Mouse (Mus musculus) G1E (cell line): Measurements from ENCODE around the gene Rmdn3. TPM values are rescaled to one million over a fixed set of nuclear protein-coding genes. Genes with fewer than 3 reads are reported as not detected.

Experiments
- ATAC-seq: 2 replicates; pipeline ENCODE4 v1.8.0; 2016; ENCODE audit warnings: mild to moderate bottlenecking; ENCODE audit not compliant: insufficient number of reproducible peaks, poor library complexity, low FRiP score, severe bottlenecking; ENCODE audit errors: extremely low read depth
- DNase-seq: peaks from one replicate; pipeline ENCODE4 v3.0.0; 2012; ENCODE audit warnings: low spot score
- H3K27me3 ChIP-seq: 2 replicates; pipeline ENCODE4 v1.6.1; 2012; ENCODE audit warnings: mild to moderate bottlenecking, low read length, inconsistent platforms; ENCODE audit not compliant: insufficient read depth
- H3K36me3 ChIP-seq: replicated peaks from 2 replicates; pipeline ENCODE3; 2012; ENCODE audit warnings: mild to moderate bottlenecking, inconsistent platforms
- H3K4me1 ChIP-seq: 2 replicates; pipeline ENCODE4 v1.6.1; 2012; ENCODE audit warnings: low read depth, low read length, inconsistent platforms, mixed read lengths; ENCODE audit not compliant: insufficient read depth
- H3K4me3 ChIP-seq: 2 replicates; pipeline ENCODE4 v1.5.1; 2012; ENCODE audit warnings: low read depth, mild to moderate bottlenecking, inconsistent platforms, low read length, moderate library complexity, mixed read lengths
- H3K9me3 ChIP-seq: replicated peaks from 2 replicates; pipeline ENCODE4 v1.6.1; 2012; ENCODE audit warnings: inconsistent platforms
- CTCF ChIP-seq: IDR thresholded peaks from 2 replicates; pipeline ENCODE4 v1.5.1; 2012; ENCODE audit warnings: low read depth, low read length, inconsistent platforms, mixed read lengths
- GATA1 ChIP-seq: IDR thresholded peaks from 2 replicates; pipeline ENCODE4 v1.6.1; 2012; ENCODE audit warnings: borderline replicate concordance, low read length, inconsistent platforms, mixed read lengths
- GATA2 ChIP-seq: IDR thresholded peaks from 2 replicates; pipeline ENCODE4 v1.6.1; 2012; ENCODE audit warnings: low read depth, low read length, inconsistent platforms, borderline replicate concordance
- POLR2AphosphoS5 ChIP-seq: IDR thresholded peaks from 2 replicates; pipeline ENCODE4 v1.6.1; 2012; ENCODE audit warnings: low read depth, low read length, inconsistent platforms; ENCODE audit not compliant: insufficient replicate concordance
- TAL1 ChIP-seq: conservative IDR thresholded peaks from 2 replicates; pipeline ENCODE4 v1.6.1; 2012; ENCODE audit warnings: low read depth, low read length, inconsistent platforms, mixed read lengths
- polyA plus RNA-seq: library from polyadenylated mRNA; stranded (reverse); fragments of >175 nt; gene quantifications from 2 replicates; pipeline ENCODE4 v1.2.3, GENCODE M21; 2012
- total RNA-seq, 2 experiments: library from RNA; stranded (forward) in 1 of 2; stranded (reverse) in 1 of 2; fragments of 200-1000 nt in 1 of 2; fragments of >200 nt in 1 of 2; fragmentation: Nextera tagmentation in 1 of 2; gene quantifications; 2 replicates each; pipeline ENCODE4 v1.2.3; 2014 to 2017

Rmdn3 gene
- total RNA-seq (2014; fragmentation: Nextera tagmentation): 69.1 and 77.4 TPM in 2 replicates
- 95.9 and 104 TPM in 2 replicates for total RNA-seq (2017)
- 53.7 and 54.9 TPM in 2 replicates for polyA plus RNA-seq

GRCm38 (mm10) chr2:119156681-119157572 lies at the start of gene Rmdn3:
Gene Rmdn3 (minus strand): TSS chr2:119157034.
- no peak for TF ChIP-seq GATA2
- no peak for TF ChIP-seq TAL1
- TF ChIP-seq CTCF: no peak
- no peak for TF ChIP-seq POLR2AphosphoS5
- TF ChIP-seq GATA1: no peak
- Histone ChIP-seq H3K9me3 (no peaks in the 10 kb centered on the region), H3K4me1 (peaks cover 66% of the 10 kb centered on the region), H3K4me3 (peak within 1 kb of the TSS; percentile 100), H3K36me3 (peaks cover 29% of the 10 kb centered on the region), H3K27me3 (no peaks in the 10 kb centered on the region)
- ATAC-seq (peak; percentile 30; the same call in 1 of the 2 replicates), DNase-seq (peak; percentile 89)

DNA sequence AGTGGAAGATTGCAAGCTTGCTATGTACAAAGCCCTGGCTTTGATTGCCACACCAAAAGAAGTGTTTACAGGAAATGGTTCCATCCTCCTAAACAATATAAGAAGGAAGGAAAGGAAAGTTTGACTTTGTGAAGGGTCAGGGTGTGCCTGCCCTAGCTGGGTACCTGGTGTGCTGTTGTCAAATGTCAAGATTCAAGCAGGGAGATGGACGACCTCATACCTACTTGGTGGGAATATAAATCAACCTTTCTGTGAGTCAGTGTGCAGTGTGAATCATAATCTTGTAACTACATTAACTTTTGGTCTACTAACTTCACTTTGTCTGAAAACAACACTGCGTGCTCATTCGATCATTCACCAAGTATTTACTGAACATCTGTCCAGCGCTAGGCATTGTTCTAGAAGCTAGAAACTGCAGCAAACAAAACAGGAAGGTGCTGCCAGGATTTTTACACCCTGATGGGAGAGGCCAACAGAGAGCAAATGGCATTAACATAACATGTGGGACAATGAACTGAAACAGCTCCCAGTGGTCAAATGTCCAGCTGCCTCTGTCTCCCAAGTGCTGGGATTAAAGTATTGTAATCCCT lies 47.1 kb upstream of the Rmdn3 start:
- H3K36me3 ChIP-seq: peaks cover 8% of the 10 kb centered on the region
- no peak for TF ChIP-seq GATA1
- no peak for TF ChIP-seq CTCF

DNA sequence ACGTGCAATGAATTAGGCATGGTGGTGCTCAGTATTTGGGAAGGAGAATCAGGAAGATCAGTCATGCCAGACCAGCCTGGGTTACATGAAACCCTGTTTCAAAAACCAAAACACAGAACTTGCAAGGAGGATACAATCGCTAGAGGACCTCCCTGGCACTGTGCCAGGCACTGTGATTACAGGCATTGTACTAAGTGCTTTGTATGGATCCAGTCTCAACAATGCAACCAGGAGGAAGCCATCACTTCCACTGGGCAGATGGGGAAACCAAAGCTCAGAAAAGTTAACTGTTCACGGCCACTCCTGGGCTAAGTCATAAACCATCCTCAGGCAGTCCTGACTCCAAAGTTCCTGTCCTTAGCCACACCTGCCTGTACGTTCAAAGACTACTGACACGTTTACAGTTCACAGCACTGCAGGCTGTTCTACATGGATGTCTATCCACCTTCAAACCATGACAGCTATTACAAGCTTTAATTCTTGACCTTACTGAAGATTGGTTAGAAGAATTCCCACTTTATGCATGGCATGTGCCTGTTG lies 46.1 kb upstream of the Rmdn3 start:
- TF ChIP-seq GATA2 (no peak), TAL1 (no peak), CTCF (no peak), GATA1 (no peak), POLR2AphosphoS5 (no peak)
- ATAC-seq: no peak
- H3K4me3 ChIP-seq: no peak overlapping the region

More for the DNA sequence above, 47.1 kb upstream of the Rmdn3 start:
- Histone ChIP-seq H3K4me1 (peaks cover 8% of the 10 kb centered on the region), H3K9me3 (no peaks in the 10 kb centered on the region), H3K27me3 (no peaks in the 10 kb centered on the region), H3K4me3 (no peak overlapping the region)
- ATAC-seq (no peak), DNase-seq (no peak)

DNA sequence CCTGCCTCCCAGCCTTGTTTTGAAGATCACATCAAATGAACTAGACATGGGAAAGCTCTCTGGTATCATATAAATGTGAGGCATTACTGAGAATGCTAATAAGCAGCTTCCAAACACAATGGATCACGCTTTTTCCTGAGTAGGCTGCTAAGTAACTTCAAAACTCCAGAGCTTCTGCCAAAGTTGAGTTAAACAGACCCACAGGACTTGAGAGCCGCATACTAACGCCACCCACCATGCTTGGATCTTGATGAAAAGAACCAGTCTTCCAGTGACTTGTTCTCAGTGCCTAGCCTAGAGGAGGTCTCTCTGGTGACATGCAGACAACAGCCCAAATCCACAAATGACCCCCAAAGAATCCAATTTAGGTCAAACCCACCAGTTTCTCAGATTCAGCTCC lies 42.1 kb upstream of the Rmdn3 start:
- H3K9me3 ChIP-seq: no peaks in the 10 kb centered on the region
- H3K36me3 ChIP-seq: peaks cover 6% of the 10 kb centered on the region
- TF ChIP-seq TAL1 (no peak), GATA2 (no peak), CTCF (no peak), POLR2AphosphoS5 (no peak), GATA1 (no peak)
- no peaks in the 10 kb centered on the region for H3K27me3 ChIP-seq
- peaks cover 23% of the 10 kb centered on the region for H3K4me1 ChIP-seq
- ATAC-seq: no peak
- DNase-seq: no peak
- H3K4me3 ChIP-seq: no peak overlapping the region

More for the DNA sequence above, 46.1 kb upstream of the Rmdn3 start:
- Histone ChIP-seq H3K27me3 (no peaks in the 10 kb centered on the region), H3K36me3 (peaks cover 10% of the 10 kb centered on the region), H3K4me1 (peaks cover 8% of the 10 kb centered on the region), H3K9me3 (no peaks in the 10 kb centered on the region)
- DNase-seq: no peak

DNA sequence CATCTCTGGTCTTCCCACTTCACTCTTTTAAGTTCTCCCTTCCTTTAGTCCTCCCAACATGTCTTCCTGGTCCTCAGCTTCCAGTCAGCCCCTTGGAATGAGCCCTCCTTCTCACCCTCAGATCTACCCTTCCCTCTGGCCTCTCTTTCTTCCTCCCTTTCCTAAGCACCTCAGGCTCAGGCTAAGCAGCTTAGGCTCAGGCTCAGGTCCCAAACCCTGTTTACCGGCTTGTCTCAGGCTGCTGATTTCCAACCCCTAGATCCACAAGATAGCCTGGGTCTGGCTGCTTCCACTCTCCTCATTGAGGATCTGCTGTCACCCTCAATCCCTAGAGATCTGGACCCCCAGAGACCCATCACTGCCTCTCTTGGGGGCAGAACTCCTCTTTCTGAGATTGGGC lies 41.2 kb upstream of the Rmdn3 start:
- no peaks in the 10 kb centered on the region for H3K27me3 ChIP-seq
- no peak for TF ChIP-seq GATA2
- no peak for TF ChIP-seq CTCF
- TF ChIP-seq TAL1: no peak
- no peak for TF ChIP-seq GATA1
- TF ChIP-seq POLR2AphosphoS5: no peak
- no peaks in the 10 kb centered on the region for H3K9me3 ChIP-seq
- peaks cover 8% of the 10 kb centered on the region for H3K36me3 ChIP-seq
- ATAC-seq: no peak
- no peak for DNase-seq
- H3K4me3 ChIP-seq: no peak overlapping the region
- H3K4me1 ChIP-seq: peaks cover 25% of the 10 kb centered on the region

DNA sequence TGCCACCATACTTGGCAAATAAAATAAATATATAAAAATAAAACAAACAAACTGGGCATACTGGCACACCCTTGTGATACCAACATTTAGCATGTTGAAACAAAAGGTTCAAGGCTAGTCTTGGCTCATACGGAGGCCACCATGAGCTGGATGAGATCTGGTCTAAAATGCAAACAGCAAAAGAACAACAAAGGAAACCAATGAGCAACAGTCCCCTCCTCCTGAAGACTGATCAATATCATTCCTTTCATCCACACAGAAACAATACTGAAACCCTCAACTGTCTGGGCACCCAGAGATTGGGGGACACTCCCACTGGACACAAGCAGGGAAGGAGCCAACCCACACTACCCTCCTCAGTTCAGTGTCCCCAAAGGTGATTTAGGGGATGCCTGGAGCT lies 40.7 kb upstream of the Rmdn3 start:
- Histone ChIP-seq H3K9me3 (no peaks in the 10 kb centered on the region), H3K4me3 (no peak overlapping the region), H3K36me3 (peaks cover 8% of the 10 kb centered on the region), H3K27me3 (no peaks in the 10 kb centered on the region), H3K4me1 (peaks cover 25% of the 10 kb centered on the region)
- ATAC-seq (no peak), DNase-seq (no peak)
- no peak for TF ChIP-seq GATA2
- no peak for TF ChIP-seq GATA1
- no peak for TF ChIP-seq CTCF
- TF ChIP-seq TAL1: no peak
- no peak for TF ChIP-seq POLR2AphosphoS5
